Mouse (Mus musculus) liver, postnatal 0 days (tissue): ENCODE results near the gene AI661453. TPM values are rescaled to one million over a fixed set of nuclear protein-coding genes. Genes with fewer than 3 reads are reported as not detected.
"Not testable (repeated sequence)": the region's sequence is repeated elsewhere in the genome, so short reads cannot be mapped to it uniquely, and the experiment has no call there.

Source experiments
- ATAC-seq: fragments of 200-750 bp; cut with Nextera tagmentation; 2 replicates; pipeline ENCODE4 v1.8.0; 2017; ENCODE audit warnings: mild to moderate bottlenecking, moderate library complexity
- DNase-seq: peaks from one replicate; pipeline ENCODE4 v3.0.0-alpha.2; 2016
- H3K27ac ChIP-seq: fragments of 300-500 bp; sonication (generic); 2 replicates; pipeline ENCODE4 v1.5.1; 2014; ENCODE audit warnings: antibody characterized with exemption, moderate library complexity, mild to moderate bottlenecking, low read depth
- H3K27me3 ChIP-seq: fragments of 300-500 bp; sonication (generic); 2 replicates; pipeline ENCODE4 v1.6.1; 2014; ENCODE audit warnings: low read length, control low read depth, mixed read lengths; ENCODE audit not compliant: insufficient read depth
- H3K36me3 ChIP-seq: fragments of 300-500 bp; sonication (generic); replicated peaks from 2 replicates; pipeline ENCODE4 v1.6.1; 2014; ENCODE audit warnings: mild to moderate bottlenecking, control low read depth, low read length, moderate library complexity, mixed read lengths; ENCODE audit not compliant: insufficient read depth
- H3K4me1 ChIP-seq: fragments of 300-500 bp; sonication (generic); 2 replicates; pipeline ENCODE4 v1.6.1; 2014; ENCODE audit warnings: antibody characterized with exemption, mild to moderate bottlenecking, control low read depth; ENCODE audit not compliant: insufficient read depth
- H3K4me2 ChIP-seq: fragments of 300-500 bp; sonication (generic); 2 replicates; pipeline ENCODE4 v1.6.1; 2014; ENCODE audit warnings: low read depth, mild to moderate bottlenecking, low read length, moderate library complexity, mixed read lengths
- H3K4me3 ChIP-seq: fragments of 300-500 bp; sonication (generic); 2 replicates; pipeline ENCODE4 v1.5.1; 2014; ENCODE audit warnings: low read depth, low read length
- H3K9ac ChIP-seq: fragments of 300-500 bp; sonication (generic); replicated peaks from 2 replicates; pipeline ENCODE4 v1.6.1; 2014; ENCODE audit warnings: mild to moderate bottlenecking, moderate library complexity
- H3K9me3 ChIP-seq: fragments of 300-500 bp; sonication (generic); 2 replicates; pipeline ENCODE4 v1.6.1; 2016; ENCODE audit warnings: mild to moderate bottlenecking, control low read depth, low read length, mixed read lengths
- CTCF ChIP-seq: sonication (generic); IDR thresholded peaks from 2 replicates; pipeline ENCODE4 v1.5.1; 2016; ENCODE audit warnings: antibody characterized with exemption, low read depth
- EP300 ChIP-seq: IDR thresholded peaks from 2 replicates; pipeline ENCODE4 v1.6.1; 2016; ENCODE audit warnings: antibody characterized with exemption, low read depth, mild to moderate bottlenecking
- WGBS: fragments of 180-500 bp; shearing (Covaris S2); extraction: QIAGEN DNeasy Blood & Tissue Kit; methylation state at CpG from one replicate; pipeline ENCODE4 v1.1.7; 2014; ENCODE audit not compliant: insufficient replicate concordance; 5-methylcytosine and 5-hydroxymethylcytosine counted together
- polyA plus RNA-seq: library from polyadenylated mRNA; unstranded; fragments of >200 nt; fragmentation: Nextera tagmentation; extraction: Ambion mirVana; gene quantifications from 2 replicates; pipeline ENCODE4 v1.2.1, GENCODE M21; 2015

The AI661453 gene
- polyA plus RNA-seq, 1 experiment from 2014 or later, result 1.0 TPM

DNA sequence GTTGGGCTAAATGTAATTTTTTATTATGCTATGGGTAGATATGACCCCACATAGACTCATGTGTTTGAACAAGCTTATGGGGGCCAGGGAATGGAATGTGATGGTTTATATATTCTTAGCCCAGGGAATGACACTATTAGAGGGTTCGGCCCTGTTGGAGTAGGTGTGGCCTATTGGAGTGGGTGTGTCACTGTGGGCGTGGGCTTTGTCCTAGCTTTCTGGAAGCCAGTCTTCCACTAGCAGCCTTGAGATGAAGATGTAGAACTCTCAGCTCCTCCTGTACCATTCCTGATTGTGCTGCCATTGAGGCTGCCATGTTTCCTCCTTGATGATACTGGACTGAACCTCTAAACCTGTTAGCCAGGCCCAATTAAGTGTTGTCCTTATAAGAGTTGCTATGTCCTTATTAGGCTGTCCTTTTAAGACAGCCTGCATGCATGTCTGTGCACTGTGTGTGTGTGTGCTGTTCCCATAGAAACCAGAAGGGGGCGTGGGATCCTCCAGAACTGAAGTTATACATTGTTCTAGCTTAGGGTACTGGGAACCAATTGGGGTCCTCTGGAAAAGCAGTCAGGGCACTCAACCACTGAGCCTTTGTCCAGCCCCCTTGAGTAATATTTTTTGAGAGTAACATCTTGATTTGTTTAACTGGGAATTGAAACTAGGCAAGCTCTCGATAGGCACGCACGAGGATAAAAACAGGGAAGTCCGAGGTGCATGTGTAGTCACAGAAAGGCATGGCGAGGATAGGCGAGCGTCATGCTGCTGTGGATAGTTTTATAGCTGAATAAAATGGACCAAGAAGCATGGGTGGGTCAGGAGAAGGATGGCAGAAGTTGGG lies 28.5 kb upstream of the AI661453 start:
- H3K27ac ChIP-seq, result no peak overlapping the region
- no peak overlapping the region for H3K9ac ChIP-seq
- H3K9me3 ChIP-seq, result no peaks in the 10 kb centered on the region
- ATAC-seq (no peak), DNase-seq (no peak)
- H3K27me3 ChIP-seq, result peaks cover 22% of the 10 kb centered on the region
- H3K36me3 ChIP-seq, result no peaks in the 10 kb centered on the region
- no peak overlapping the region for H3K4me3 ChIP-seq
- no peaks in the 10 kb centered on the region for H3K4me1 ChIP-seq
- TF ChIP-seq CTCF (peak; percentile 20; the same call in 1 of the 2 replicates), EP300 (no peak)
- WGBS, result 52% methylated on average over 10 of the region's 10 CpGs
- no peak overlapping the region for H3K4me2 ChIP-seq

DNA sequence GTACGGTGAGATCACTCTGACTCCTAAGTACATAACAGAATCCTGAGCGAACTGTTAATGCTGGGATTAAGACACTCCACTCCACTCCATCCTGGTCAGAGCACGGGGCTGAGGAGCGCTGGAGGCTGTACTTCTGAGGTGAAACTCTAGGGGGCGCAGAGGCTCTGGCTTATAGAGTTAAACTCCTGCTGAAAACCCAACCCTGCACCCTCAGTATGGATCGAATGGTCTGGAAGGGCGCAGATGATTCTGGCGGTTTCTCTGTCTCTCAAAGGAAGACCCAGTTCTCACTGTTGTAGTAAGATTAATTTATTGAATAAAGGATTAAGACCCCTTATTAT lies 27.9 kb upstream of the AI661453 start:
- TF ChIP-seq CTCF (peak; percentile 86), EP300 (no peak)
- H3K27ac ChIP-seq, result no peak overlapping the region
- no peak overlapping the region for H3K4me3 ChIP-seq
- no peaks in the 10 kb centered on the region for H3K4me1 ChIP-seq
- H3K27me3 ChIP-seq, result peaks cover 22% of the 10 kb centered on the region
- ATAC-seq (peak; percentile 71), DNase-seq (peak; percentile 77)
- H3K9me3 ChIP-seq, result no peaks in the 10 kb centered on the region
- H3K36me3 ChIP-seq, result no peaks in the 10 kb centered on the region
- H3K9ac ChIP-seq, result no peak overlapping the region
- no peak overlapping the region for H3K4me2 ChIP-seq
- WGBS, result 16% methylated on average over 8 of the region's 8 CpGs

DNA sequence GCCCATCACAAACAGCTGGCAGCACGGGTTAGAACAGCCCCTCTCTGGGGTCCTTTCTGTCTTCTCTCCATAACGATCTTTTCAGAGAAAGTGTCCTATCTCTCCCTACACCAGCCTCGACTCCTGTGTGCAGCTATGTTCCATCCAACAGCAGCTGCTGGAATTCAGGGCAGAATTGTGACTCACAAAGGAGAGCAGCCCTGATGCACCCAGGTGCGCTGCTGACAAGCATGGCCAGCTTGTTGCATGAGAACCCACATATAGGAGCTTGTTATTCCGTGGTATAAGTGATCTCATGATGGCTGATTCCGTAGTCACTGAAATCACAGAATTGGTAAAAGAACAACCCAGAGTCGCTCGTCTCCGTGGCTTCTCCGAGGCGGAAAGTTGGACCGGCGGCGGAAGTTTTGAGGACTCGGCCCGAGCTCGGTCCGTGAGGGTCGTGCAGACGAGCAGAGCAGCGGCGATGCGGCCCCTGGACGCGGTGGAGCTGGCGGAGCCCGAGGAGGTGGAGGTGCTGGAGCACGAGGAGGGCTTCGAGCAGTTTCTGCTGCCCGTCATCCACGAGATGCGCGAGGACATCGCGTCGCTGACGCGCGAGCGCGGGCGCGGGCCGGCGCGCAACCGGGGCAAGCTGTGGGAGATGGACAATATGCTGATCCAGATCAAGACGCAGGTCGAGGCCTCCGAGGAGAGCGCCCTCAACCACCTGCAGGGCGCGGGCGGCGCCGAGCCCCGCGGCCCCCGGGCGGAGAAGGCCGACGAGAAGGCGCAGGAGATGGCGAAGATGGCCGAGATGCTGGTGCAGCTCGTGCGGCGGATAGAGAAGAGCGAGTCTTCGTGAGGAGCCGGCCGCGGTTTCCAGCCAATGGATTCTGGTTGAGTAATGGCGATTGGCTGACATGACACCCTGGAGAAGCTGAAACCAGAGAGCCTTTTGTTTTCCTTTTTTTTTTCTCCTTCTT lies 26.2 kb upstream of the AI661453 start:
- not testable (repeated sequence) for H3K4me3 ChIP-seq, ATAC-seq, DNase-seq, H3K9me3 ChIP-seq, H3K36me3 ChIP-seq, H3K27ac ChIP-seq, H3K9ac ChIP-seq, H3K4me1 ChIP-seq, H3K4me2 ChIP-seq
- peaks cover 22% of the 10 kb centered on the region for H3K27me3 ChIP-seq
- 4% methylated on average over 72 of the region's 74 CpGs for WGBS

DNA sequence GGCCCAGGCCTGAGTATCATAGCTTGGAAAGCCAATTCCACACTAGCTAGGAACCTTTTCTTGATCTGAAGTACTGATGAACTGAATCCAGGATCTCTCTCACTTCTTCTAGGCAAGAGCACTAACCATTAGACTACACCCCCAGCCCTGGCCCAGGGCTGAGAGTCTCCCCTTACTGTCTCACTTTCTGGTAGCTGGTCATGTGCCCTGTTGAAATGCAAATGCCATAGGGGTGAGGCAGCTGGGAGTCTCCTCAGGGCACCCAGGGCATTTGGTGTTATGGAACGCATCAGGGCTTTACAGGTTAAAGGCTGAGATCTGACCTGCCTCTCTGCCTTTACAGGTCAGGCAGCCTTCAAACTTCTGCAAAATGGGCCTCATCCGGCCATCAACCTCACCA lies 16.2 kb upstream of the AI661453 start:
- no peaks in the 10 kb centered on the region for H3K4me1 ChIP-seq
- ATAC-seq, result no peak
- H3K4me3 ChIP-seq, result no peak overlapping the region
- H3K9ac ChIP-seq, result no peak overlapping the region
- no peaks in the 10 kb centered on the region for H3K9me3 ChIP-seq
- H3K27ac ChIP-seq, result no peak overlapping the region
- TF ChIP-seq EP300, result no peak
- no peak for TF ChIP-seq CTCF
- H3K36me3 ChIP-seq, result no peaks in the 10 kb centered on the region
- WGBS, result 71% methylated on average over 2 of the region's 2 CpGs
- H3K4me2 ChIP-seq, result no peak overlapping the region
- H3K27me3 ChIP-seq, result no peaks in the 10 kb centered on the region
- DNase-seq, result no peak

DNA sequence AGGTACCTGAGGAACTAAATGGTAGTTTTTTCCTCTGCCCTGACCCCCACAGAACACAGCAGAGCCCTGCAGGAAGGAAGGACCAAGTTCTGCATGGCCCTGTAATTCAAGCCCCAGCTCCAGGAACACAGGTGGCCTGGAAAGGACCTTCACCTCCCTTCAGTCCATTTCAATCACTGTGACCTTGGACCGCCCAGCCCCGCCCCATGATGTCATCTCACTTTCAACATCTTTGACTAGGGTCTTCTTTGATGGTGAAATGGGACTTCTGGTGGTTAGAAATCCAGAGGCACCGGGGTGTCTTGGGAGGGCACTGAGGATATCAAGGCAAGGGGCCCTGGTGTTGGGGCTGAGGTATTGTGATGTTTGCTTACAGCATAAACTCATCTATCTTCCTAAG lies 14.8 kb upstream of the AI661453 start:
- Histone ChIP-seq H3K27ac (no peak overlapping the region), H3K36me3 (no peaks in the 10 kb centered on the region), H3K9ac (no peak overlapping the region), H3K4me2 (no peak overlapping the region), H3K4me3 (no peak overlapping the region), H3K4me1 (no peaks in the 10 kb centered on the region; the same call in 1 of the 2 replicates), H3K27me3 (no peaks in the 10 kb centered on the region), H3K9me3 (no peaks in the 10 kb centered on the region)
- no peak for DNase-seq
- TF ChIP-seq CTCF (no peak), EP300 (no peak)
- 65% methylated on average over 3 of the region's 3 CpGs for WGBS
- ATAC-seq, result no peak

DNA sequence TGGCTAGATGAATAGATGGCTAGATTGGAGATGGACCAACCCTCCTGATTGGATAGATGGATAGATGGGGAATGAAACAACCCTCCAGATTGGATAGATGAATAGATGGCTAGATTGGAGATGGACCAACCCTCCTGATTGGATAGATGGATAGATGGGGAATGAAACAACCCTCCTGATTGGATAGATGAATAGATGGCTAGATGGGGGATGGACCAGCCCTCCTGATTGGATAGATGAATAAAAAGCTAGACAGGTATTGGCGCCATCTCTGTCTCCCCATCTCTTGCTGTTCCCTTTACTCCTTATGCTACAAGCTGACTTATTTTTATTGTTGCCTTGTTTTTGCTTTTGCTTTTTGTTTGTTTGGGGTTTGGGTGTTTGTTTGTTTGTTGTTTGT lies 13.8 kb upstream of the AI661453 start:
- not testable (repeated sequence) for DNase-seq, H3K36me3 ChIP-seq, ATAC-seq, H3K9me3 ChIP-seq, H3K27ac ChIP-seq, H3K9ac ChIP-seq, H3K27me3 ChIP-seq, H3K4me2 ChIP-seq, H3K4me3 ChIP-seq, H3K4me1 ChIP-seq
- 86% methylated on average over 1 of the region's 1 CpGs for WGBS
